ENCODE assay signal across 10 mouse cellular contexts in the genomic region with DNA sequence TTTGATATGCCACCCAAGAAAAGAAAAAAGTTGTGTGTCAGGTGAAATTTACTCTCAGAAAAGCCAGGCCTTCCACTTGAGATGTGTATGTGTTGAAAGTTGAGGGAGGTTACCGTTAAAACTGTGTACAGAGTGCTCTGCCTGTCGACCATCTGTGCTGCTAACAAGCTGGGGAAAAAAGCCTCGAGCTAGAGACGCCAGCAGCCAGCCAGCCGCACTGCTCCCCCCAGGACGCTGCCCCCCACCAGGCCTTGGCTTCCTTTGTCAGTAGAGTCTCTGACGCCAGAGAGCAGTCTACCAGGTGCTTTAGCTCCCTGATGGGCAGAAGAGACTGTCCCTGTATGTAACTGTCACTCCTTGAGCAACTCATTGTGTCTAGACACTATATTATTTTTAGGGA. TPM values are rescaled to one million over a fixed set of nuclear protein-coding genes. Genes with fewer than 3 reads are reported as not detected.
DNase-seq lines count a peak whose midpoint lies in the region; ATAC-seq and TF ChIP-seq lines count a peak whose summit lies in the region.
"Had no signal": no experiment of that assay in that cellular context is flagged by ENCODE, and none has a peak within 500 bp of the region (broad histone marks: within the 10 kb centered on the region; RNA-seq: fewer than 3 reads in every experiment).

No protein-coding gene starts in this region.

- peak overlapping the region; percentile 75 for H3K27ac ChIP-seq in forebrain, embryonic 10.5 days
- H3K27ac ChIP-seq in lung, postnatal 0 days (ENCODE audit: low read length) = no peak overlapping the region
- H3K27ac ChIP-seq: macrophage had no signal

- intact Hi-C loops in left cerebral cortex, postnatal 36 days (cut with DNase I) = loop anchor here (5.0 kb wide), 1 partner anchor 51 kb away; a partner anchor contains a TSS
- intact Hi-C loops in heart, postnatal 25 days (cut with DNase I) = no loop called here

- H3K36me3 ChIP-seq in forebrain, embryonic 10.5 days (replicated peaks) = peaks cover 27% of the 10 kb centered on the region
- H3K36me3 ChIP-seq in lung, postnatal 0 days (ENCODE audit: insufficient read depth, low read length) = peaks cover 18% of the 10 kb centered on the region; the same call in 1 of the 2 replicates

- H3K4me2 ChIP-seq in lung, postnatal 0 days (replicated peaks; ENCODE audit: low read depth, low read length) = no peak overlapping the region

- H3K4me1 ChIP-seq in forebrain, embryonic 10.5 days = peaks cover 35% of the 10 kb centered on the region
- H3K4me1 ChIP-seq in lung, postnatal 0 days (ENCODE audit: insufficient read depth, low read depth, low read length) = no peaks in the 10 kb centered on the region

- H3K27me3 ChIP-seq in forebrain, embryonic 10.5 days (ENCODE audit: poor library complexity, severe bottlenecking) = no peaks in the 10 kb centered on the region
- no peaks in the 10 kb centered on the region for H3K27me3 ChIP-seq in lung, postnatal 0 days (replicated peaks; ENCODE audit: insufficient read depth, low read length)

- no peak for TF ChIP-seq EP300 in lung, postnatal 0 days (IDR thresholded peaks at IDR 0.05)

- no peak overlapping the region for H3K4me3 ChIP-seq in forebrain, embryonic 10.5 days
- H3K4me3 ChIP-seq in lung, postnatal 0 days (ENCODE audit: low read depth, low read length) = no peak overlapping the region

- H3K9ac ChIP-seq in lung, postnatal 0 days (replicated peaks; ENCODE audit: low read depth) = no peak overlapping the region

- ATAC-seq in lung, postnatal 0 days = no peak

- no peak for TF ChIP-seq CTCF in lung, postnatal 0 days (IDR thresholded peaks at IDR 0.05)

- peak; percentile 42 for DNase-seq in layer of hippocampus, adult 9-11 months
- no peak for DNase-seq in layer of hippocampus, postnatal 14 days (ENCODE audit: low spot score in 2 of 2)
- no peak for DNase-seq in forebrain, embryonic 10.5 days (ENCODE audit: extremely low spot score, low spot score)
- peak; percentile 23 to 59 for DNase-seq in left cerebral cortex, postnatal 36 days (ENCODE audit: low spot score in 2 of 2)
- peak; percentile 80 for DNase-seq in thymus, postnatal 14 days
- DNase-seq in lung, postnatal 0 days (ENCODE audit: low spot score) = no peak
- no peak for DNase-seq in lung, adult 18-20 months
- no peak for DNase-seq in heart, postnatal 25 days (ENCODE audit: low spot score)
- DNase-seq: gastrocnemius, postnatal 10 days had no signal

- WGBS in forebrain, embryonic 10.5 days = 8% methylated on average over 7 of the region's 7 CpGs
- WGBS in lung, postnatal 0 days = 32% methylated on average over 7 of the region's 7 CpGs

- H3K9me3 ChIP-seq in forebrain, embryonic 10.5 days = no peaks in the 10 kb centered on the region
- H3K9me3 ChIP-seq in lung, postnatal 0 days (ENCODE audit: low read length) = no peaks in the 10 kb centered on the region

RNA-seq across cellular contexts. Expression of a gene that starts 48.9 kb away (rescaled TPM):
- total RNA-seq in layer of hippocampus, postnatal 14 days (2021) = 10 to 100 TPM; 57.3 to 59.0 TPM
- polyA plus RNA-seq in forebrain, embryonic 10.5 days (2016; fragmentation: Nextera tagmentation; extraction: Ambion mirVana) = 10.1 and 11.9 TPM in 2 replicates
- total RNA-seq in left cerebral cortex, postnatal 36 days (2021) = 10 to 100 TPM; 58.1 to 58.8 TPM
- polyA plus RNA-seq in lung, postnatal 0 days (2015; fragmentation: Nextera tagmentation; extraction: Ambion mirVana) = 7.4 and 8.8 TPM in 2 replicates
- 10 to 100 TPM; 25.7 to 27.4 TPM for total RNA-seq in heart, postnatal 25 days (2021)

RNA-seq across cellular contexts. Expression of a gene that starts 56.0 kb away (rescaled TPM):
- total RNA-seq in layer of hippocampus, postnatal 14 days (2021) = 10 to 100 TPM; 22.5 to 22.9 TPM
- 12.0 and 12.5 TPM in 2 replicates for polyA plus RNA-seq in forebrain, embryonic 10.5 days (2016; fragmentation: Nextera tagmentation; extraction: Ambion mirVana)
- 10 to 100 TPM; 77.9 to 79.3 TPM for total RNA-seq in left cerebral cortex, postnatal 36 days (2021)
- polyA plus RNA-seq in lung, postnatal 0 days (2015; fragmentation: Nextera tagmentation; extraction: Ambion mirVana) = 66.7 and 69.2 TPM in 2 replicates
- total RNA-seq in heart, postnatal 25 days (2021) = under 1 TPM in 1 of 2 experiments, not detected in 1; 0.55 TPM

Comparison
In these comparisons a context has a peak if more than half of its experiments do, and no peak if none do; other contexts are left out.
1. DNase-seq: peak in layer of hippocampus, adult 9-11 months (single experiment), left cerebral cortex, postnatal 36 days (2 of 2) and thymus, postnatal 14 days (single experiment); none in layer of hippocampus, postnatal 14 days (0 of 2), forebrain, embryonic 10.5 days (single experiment), lung, postnatal 0 days (single experiment), lung, adult 18-20 months (0 of 2) and heart, postnatal 25 days (single experiment).
2. RNA of a gene that starts 56.0 kb away (total RNA-seq): 77.9 to 79.3 TPM in left cerebral cortex, postnatal 36 days and 22.5 to 22.9 TPM in layer of hippocampus, postnatal 14 days; 0.55 TPM in heart, postnatal 25 days; every median in the first group is over 10 times any median in the second.